Mouse (Mus musculus): ENCODE results near the gene Tfpi.
A peak's percentile ranks its signal among the peaks of the same experiment; 100 is the strongest.

The Tfpi gene

DNA sequence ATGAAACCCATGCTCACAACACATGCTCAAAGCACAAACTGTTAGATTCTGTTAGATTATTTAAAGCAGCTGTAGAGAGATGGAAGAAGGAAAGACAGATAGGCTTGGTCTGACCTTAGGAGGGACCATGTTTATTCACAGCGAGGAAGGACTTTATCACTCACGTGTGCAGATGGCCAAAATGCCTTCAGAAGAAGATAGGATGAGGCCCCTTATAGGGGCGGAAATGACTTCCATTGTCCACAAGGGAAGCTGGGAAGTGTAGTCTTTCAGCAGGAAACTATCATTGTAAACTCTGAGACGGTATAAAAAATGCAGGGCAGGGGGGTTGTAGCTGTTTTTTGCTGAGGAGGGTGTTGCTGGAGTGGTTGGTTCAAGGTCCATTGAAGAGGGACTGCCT, at the start of gene Tfpi:
Tfpi (minus strand) TSS at position 199 of the 400 bp plus-strand sequence.
- DNase-seq (ENCODE audit: low spot score in 2 of 2), result no peak

DNA sequence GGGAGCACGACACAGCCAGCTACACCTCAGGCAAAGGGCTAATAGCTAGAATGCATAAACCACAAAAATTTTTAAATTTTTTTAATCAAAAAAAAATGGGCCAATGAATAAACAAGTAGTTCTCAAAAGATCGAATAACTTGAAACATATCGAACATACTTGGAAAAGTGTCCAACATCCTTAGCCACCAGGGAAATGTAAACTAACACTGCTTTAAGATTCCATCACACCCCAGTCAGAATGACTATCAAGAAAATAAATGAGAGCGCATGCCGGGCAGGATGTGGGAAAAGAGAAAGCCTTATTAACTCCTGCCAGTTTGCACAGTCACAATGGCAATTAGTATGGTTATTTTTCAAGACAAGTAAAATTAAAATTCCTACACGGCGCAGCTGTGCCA, 49.6 kb upstream of the Tfpi start:
- no peak for DNase-seq (ENCODE audit: low spot score in 2 of 2)

DNA sequence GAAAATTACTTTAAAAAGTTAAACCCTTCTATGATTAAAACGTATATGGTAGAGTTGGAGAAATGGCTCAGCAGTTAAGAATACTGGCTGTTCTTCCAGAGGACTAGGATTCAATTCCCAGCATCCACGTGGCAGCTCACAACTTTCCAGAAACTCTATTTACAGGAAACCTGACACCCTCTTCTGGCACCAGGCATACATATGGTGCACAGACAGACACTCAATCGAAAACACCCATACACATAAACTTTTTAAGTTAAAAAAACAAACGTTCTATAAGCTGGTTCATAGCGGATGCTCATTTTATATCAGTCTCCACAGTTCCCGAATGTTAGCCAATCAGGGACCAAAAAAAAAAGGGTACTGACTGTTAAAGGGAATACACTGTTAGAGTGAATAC, 49.2 kb upstream of the Tfpi start:
- DNase-seq (ENCODE audit: low spot score in 2 of 2), result no peak

DNA sequence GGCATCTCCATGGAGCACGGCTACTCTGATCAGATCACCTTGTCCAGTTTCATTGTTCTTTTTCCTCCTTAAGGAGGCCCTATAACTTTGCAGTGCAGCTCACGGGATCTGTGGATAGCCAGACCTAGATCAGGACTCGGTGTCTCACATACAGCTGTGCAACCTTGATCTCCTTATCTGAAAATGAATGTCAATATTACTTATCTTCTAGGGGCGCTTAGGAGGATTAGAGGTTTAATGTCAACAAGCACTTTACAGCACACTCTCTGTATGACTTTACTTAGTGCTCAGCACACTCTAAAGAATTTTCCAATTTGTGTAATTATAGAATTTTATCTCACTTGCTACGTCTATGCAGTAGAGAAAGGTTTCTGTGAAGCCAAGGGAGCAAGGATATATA, 48.5 kb upstream of the Tfpi start:
- DNase-seq (ENCODE audit: low spot score in 2 of 2), result no peak

DNA sequence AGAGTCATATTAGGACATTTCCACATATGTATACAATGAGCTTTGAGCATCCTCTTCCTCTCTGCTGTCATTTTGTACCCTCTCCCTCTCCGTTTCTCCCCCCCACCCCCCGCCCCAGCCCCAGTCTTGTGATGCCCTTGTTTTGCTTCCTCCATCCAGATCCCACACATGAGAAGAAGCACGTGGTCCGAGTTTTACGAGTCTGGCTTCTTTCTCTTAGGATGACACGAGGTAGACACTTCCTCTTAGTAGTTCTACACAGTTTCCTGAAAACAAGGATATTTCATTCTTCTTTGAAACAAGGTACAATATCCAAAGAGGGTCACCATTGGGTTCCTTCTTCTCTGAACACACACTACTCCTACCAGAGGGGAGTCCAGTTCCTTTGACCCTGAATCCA, 47.4 kb upstream of the Tfpi start:
- no peak for DNase-seq (ENCODE audit: low spot score in 2 of 2)

DNA sequence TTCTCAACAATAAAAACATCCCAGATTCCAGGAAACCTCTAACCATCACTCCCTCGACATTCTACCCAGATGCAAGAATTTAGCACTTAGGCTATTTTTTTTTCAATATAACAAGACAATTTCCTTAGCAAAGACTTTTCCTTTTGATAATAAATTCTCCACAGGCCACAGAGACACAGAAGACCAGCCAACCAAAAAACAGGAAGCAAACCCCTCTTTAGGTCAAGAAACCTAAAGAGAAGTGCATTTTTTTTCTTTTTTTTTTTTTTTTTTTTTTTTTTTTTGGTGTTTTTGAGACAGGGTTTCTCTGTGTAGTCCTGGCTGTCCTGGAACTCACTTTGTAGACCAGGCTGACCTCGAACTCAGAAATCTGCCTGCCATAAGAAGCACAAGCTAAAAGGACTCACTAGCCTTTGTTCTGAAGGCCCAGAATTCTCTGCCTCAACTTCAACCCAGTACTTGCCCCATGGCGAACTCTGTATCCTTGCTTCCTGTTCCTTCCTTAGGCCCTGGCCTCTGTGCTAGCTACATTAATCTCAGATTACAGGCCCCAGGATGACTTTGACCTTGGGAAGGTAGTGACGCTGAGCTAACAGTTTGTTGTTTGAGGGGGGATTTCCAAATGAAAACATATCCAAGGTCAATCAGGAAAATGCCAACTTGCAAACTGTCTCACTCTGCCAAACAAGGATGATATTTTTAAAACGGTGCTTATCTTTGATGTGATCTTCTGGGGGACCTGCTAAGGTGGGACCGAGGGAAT, 46.7 kb upstream of the Tfpi start:
- no peak for DNase-seq (ENCODE audit: low spot score in 2 of 2)

DNA sequence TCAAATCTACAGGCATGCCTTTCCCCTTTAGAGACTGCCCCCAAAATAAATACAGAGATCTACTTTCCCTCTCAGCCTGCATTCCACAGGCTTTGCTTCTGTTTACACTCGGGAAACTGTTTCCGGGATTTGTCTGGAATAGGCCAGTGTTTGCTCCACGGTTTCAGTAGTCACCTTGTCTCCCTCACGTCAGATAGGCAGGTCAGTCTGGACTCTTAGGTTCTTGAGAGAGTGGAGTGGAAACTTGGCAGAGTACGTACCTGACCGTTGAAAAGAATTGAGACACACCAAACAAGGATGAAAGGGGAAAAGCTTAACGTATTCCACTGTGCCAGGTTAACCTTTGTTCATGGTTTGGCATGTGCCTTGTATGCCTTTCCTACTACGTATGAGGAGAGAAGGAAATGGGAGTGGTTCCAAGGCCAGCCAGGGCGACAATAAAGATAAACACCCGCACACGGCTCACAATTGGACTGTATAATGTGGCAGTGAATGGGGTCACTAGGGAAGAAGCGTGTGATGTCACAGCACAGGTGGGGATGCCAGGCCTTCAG, 43.0 kb upstream of the Tfpi start:
- no peak for DNase-seq (ENCODE audit: low spot score in 2 of 2)

DNA sequence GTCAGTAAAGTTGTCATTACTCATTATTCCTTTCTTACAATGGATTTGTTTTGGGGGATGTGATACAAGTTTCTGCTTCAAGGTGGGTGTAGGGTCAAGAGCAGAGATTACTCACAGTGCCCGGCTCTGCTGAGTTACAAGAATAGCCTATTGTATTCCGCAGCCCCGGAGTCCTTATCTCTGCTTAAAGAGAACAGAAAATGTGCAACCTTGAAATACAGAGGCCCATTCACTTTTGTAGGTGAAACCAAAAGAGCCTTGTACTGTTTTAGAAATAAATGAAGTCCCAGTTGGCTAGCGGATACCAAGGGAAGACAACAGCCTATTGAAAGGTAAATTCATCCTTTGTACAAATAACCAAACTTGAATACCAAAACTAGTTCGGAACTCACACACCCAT, 42.2 kb upstream of the Tfpi start:
- DNase-seq (ENCODE audit: low spot score in 2 of 2), result no peak

DNA sequence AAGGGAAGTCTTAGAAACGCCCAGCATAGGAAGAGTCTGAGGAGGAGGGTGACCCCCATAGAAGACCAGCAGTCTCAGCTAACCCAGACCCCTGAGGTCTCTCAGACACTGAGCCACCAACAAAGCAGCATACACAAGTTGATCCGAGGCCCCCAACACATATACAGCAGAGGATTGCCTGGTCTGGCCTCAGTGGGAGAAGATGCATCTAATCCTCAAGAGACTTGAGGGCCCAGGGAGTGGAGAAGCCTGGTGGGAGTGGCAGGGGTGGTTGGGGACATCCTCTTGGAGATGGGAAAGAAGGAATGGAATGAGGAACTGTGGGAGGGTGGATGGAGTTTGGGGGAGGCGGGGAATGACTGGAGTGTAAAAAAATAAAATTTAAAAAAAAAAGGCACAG, 36.7 kb upstream of the Tfpi start:
- DNase-seq (ENCODE audit: low spot score in 2 of 2), result no peak

DNA sequence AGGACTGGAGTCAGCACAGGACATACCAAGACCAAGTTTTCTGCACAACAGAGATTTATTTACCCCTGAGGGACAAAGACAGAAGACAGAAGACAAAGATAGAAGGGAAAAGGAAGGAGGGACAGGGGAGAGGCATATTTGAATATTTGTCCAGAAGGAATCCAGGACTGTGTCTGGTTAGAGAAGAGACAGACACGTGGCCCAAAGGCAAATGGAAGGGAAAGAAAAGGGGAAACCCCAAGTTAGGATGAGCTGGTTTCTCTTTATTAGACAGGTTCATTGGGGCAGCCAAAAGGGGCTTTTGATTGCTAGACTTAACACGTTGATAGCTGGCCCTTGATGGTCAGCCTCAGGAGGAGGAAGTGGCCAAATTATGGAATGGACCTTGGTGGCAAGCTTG, 34.9 kb upstream of the Tfpi start:
- no peak for DNase-seq (ENCODE audit: low spot score in 2 of 2)

DNA sequence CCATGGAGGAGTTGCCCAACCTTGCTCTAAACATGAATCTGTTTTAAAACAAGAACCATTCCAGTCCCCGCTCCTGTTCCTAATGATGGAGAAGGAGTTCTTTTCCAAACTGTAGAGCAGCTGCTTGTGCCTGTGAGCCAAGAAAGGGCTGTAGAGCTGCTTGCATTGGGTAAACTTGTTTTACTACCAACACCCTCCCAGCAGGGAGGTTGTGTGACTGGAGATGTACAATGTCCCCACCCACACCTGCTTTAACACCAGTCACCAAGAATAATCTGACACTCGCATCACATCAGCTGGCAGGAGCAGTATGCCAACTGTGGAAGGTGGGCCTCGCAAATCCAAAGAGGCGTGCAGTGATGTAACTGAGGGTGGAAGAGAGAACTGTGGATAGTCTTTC, 34.5 kb upstream of the Tfpi start:
- DNase-seq (ENCODE audit: low spot score in 2 of 2), result no peak

DNA sequence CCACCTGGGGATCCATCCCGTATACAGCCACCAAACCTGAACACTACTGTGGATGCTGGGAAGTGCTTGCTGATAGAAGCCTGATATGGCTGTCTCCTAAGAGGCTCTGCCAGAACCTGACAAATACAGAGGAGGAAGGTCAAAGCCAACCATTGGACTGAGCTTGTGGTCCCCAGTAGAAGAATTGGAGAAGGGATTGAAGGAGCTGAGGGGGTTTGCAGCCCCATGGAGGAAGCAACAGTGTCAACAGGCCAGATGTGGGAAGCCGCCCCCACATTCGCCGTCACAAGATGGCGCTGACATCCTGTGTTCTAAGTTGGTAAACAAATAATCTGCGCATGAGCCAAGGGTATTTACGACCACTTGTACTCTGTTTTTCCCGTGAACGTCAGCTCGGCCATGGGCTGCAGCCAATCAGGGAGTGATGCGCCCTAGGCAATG, 28.4 kb upstream of the Tfpi start:
- DNase-seq (ENCODE audit: low spot score in 2 of 2), result peak; percentile 7 to 33

DNA sequence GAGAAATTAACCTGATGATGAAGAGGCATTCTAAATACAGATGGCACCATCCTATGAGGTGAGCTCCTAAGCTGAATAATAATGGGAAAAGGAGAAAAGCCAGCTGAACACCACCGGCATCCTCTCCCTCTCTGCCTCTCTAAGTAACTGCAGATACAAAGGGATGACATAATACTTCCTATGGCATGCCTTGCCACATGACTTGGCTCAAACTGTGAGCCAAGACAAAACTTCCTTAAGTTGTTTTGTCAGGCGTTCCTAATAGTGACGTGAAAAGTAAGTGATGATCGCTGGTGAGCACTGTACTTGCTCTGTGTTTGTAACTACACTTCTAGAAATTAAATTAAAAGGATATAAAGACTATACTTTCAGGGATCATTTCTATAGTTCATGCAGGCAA, 27.7 kb upstream of the Tfpi start:
- DNase-seq (ENCODE audit: low spot score in 2 of 2), result no peak

DNA sequence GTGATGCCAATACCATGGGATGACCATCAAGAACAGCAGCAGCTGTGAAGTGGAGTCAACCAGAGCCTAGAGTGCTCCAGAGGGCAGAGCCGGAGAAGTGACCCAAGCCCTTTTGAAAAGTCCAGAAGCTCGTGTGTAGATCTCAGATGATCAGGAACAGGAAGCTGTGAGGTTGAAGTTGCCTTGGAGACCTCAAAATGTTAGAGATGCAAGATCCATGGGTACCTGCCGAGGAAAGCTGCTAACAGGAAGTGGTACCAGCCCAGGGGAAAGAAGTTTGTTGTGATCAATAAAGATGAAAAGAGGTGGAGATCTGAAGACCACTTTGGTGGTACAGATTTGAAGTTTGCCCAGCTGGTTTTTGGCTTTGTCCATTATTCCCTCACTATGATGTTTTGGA, 22.3 kb upstream of the Tfpi start:
- no peak for DNase-seq (ENCODE audit: low spot score in 2 of 2)

DNA sequence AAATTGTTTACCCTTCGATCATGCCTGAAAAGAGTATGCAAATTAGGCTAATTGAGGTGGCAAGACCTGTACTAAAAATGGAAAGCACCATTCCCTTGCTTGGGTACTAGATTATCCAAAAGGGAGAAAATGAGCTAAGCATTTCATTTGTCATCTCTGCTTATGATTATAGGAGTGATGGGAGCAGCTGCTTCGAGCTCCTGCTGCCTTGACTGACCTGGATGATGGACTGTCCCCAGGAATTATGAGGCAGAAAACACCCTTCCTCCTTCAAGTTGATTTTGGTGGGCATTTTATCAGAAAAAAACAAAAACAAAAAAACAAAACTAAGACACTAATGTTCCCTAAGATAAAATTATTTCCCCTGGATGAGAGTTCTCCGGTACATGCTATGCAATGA, 18.5 kb upstream of the Tfpi start:
- DNase-seq (ENCODE audit: low spot score in 2 of 2), result no peak

DNA sequence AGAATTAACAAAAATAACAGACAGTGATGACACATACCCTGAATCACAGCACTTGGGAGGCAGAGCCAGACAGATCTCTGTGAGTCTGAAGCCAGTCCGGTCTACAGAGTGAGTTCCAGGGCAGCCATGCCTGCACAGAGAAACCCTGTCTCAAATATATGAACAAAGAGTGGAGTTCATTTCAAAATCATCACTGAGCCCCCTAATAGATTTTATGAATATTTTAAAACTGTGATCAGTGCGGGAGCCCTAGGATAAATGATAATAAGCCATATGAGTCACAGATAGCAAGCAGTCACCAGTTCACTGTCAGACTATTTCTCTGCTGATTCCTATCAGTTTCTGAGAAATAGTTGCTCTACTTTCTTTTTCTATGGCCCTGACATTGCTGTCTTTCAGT, 17.1 kb upstream of the Tfpi start:
- DNase-seq (ENCODE audit: low spot score in 2 of 2), result no peak

DNA sequence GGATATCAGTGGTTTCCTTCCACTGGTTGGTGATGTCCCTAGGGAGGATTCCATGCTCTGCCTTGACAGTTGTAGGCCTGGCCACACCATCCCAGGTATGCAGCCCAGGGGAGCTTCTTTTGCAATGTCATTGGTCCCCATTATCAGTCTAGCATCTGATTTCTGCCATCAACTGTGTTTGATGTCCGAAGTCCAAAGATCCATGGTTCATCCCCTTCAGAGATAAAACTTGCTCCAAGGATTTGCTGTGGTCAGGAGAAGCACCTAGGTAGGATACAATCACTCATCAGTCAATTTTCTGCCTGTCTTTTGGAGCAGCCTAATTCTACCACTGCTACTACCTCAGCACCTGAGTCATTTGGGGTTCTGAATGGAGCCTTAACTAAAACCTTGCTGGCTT, 15.1 kb upstream of the Tfpi start:
- no peak for DNase-seq (ENCODE audit: low spot score in 2 of 2)

DNA sequence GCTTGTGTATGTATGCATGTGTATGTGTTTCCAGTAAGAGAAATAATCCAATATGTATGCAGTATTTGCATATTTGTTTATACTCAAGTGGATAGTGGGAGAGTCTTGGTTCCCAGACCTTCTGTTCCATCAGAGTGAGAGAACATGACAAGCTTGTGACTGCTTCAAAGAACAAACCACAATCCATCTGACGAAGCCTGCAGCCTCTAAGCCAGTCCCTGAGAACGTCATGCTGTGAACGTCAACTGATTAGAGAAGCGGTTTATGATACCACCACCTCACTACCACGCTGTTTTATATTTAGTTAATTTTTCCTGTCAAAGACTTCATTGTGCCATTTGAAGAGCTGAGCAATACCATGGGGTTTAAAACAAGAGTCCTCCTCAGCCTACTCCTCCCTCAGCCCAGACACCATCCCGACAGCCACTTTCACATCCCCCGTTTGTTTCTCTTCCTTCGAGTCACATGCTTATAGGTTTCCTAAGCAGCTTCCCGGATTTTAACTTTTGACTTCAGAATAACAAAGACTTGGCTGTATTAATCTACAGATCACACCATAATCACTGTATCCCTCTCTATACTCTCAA, 11.2 kb upstream of the Tfpi start:
- DNase-seq (ENCODE audit: low spot score in 2 of 2), result no peak

DNA sequence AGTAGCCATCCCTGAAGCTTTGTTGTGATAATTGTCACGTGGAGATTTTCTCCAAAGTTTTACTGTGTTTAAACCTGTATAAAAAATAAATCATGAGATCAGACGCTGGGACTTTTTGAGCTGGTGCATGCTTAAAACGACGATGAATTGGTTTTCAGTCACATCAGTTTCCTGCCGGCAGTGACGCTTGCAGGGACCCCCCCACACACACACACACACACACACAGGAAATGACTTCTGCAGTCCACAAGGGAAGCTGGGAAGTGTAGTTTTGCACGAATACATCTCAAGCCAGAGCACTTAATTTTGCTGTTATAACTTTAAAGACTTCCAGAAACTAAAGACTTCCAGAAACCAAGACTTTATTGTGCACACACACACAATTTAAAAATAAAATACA, 5.3 kb upstream of the Tfpi start:
- peak; percentile 45 to 62 for DNase-seq (ENCODE audit: low spot score in 2 of 2)

DNA sequence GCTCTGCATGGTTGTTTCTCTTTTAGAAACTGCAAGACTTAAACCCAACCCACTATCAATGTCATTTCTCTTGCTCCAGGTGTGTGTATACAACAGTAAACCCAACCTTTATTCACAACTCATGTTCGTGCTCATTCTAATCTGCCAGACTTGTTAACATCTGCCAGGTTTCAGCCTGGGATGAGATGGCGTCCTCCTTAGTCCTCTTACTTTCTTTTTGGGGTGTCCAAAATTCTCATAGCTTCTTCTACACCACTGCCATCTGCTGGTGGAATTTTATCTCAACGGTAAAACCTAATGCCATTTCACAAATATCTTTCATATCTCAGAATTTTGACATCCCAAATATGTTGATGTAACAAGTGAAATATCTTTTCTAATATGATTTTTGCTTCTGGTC, 2.5 kb upstream of the Tfpi start:
- DNase-seq (ENCODE audit: low spot score in 2 of 2), result peak; percentile 19 to 64

DNA sequence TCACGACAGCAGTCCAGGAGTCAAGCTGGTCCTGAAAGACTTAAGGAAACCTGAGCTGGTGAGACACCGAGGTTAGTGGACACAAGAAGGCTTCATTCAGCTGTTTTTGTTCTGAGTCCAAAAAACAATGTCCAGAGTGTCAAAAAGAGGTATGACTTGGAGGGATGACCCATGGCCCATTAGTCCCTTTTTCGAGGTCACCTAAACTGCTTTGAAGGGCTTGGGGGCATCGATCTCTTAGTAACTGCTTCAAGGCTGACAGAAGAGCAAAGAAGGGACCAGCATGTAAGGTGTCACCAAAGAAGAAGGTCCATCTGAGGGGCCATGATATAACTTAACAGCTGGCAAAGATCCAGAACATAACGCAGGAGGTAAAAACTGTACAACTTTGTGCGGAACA, 1.2 kb upstream of the Tfpi start:
- no peak for DNase-seq (ENCODE audit: low spot score in 2 of 2)

DNA sequence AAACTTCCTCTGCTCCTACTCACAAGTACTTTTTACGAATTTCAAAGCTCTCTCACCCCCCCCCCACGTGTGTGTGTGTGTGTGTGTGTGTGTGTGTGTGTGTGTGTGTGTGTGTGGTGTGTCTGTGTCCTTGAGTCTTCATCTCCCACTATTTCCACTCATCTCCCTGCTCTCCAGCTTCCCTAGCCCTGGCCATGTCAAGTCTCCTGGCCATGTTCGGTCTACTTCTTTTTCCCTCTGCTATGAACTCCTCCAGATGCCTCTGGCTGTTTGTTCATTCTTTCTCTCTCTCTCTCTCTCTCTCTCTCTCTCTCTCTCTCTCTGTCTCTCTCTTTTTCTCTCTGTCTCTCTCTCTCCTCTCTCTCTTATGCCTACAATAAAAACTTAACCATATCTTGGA, 444 bp downstream of the Tfpi start:
- no peak for DNase-seq (ENCODE audit: low spot score in 2 of 2)

DNA sequence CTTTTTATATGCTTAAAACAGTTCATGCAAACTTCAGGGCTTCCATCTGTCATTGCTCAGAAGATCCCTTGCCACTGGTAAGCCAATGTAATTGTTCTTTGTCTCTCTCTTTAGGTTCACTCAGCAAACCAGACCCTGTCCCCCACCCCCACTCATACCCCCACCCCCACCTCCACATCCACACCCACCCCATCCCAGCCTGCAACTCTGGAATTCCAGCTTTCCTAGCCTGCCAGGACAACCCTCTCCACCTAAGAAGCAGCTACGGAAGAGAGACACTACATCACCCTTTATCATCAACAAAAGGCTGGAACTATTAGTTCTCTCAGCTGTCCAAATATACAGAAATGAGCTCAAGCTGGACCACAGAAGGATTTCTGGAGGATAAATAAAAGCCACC, 974 bp downstream of the Tfpi start:
- no peak for DNase-seq (ENCODE audit: low spot score in 2 of 2)

DNA sequence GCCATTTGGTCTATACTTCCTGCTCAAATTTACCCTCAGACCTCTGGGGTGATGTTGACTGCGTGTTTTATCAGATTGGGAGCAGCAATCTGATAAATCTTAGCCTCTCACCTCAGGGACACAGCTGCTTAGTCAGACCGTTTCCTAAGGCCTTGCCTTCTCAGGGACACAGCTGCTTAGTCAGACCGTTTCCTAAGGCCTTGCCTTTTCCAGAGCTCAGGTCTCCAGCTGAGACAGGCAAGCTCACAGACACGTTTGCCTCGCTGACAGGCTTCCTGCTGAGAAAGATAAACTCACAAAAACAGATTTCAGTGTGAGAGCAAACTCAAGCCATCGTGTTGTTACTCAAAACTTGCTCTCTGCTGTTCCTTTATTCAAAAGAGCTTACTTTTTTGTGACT, 1.9 kb downstream of the Tfpi start:
- no peak for DNase-seq (ENCODE audit: low spot score in 2 of 2)

All from thymus, postnatal 10 days (tissue).